Mouse (Mus musculus) kidney, adult 9 months (tissue): ENCODE data around the gene Ptprg.
"Not testable (repeated sequence)": the region's sequence is repeated elsewhere in the genome, so short reads cannot be mapped to it uniquely, and the experiment has no call there.

Experiments used
- DNase-seq: peaks from one replicate; pipeline ENCODE4 v3.0.0; 2022

Gene Ptprg

DNA sequence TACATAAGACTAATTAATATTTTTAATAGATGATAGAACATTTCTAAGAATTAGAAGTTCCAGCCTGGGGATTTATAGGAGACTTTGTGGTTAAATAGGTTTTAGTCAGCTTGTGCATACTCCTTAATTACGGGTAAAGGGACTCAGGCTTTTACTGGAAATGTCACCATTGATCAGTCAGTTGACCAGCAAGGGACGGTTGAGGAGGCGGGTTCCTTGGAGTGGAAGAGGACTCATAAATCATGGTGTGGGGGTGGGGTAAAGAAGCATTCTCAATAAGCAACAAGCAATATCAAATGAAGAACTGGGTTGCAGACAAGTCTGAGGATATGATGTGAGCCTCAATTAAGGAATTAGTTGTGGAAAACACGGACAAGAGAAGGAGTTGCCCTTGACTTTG is 438.8 kb downstream of the Ptprg start:
- no peak for DNase-seq

DNA sequence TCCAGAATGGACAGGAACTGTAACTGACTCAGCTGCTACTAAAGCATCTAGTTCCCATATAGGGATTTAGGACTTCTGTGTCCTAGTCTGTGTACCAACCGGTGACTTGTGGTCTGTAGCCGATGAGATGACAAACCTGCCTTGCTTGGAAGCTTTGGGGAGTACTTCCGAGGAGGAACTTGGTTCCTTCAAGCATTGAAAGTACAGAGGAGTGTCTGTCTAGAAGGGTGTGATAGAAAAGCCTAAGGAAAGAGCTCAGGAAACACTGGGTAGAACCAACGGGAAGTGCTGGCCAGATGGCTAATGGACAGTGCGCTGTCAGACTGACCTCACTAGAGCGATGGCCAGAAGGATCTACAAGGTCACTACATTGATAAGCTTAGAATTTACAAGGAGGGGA is 439.2 kb downstream of the Ptprg start:
- no peak for DNase-seq

DNA sequence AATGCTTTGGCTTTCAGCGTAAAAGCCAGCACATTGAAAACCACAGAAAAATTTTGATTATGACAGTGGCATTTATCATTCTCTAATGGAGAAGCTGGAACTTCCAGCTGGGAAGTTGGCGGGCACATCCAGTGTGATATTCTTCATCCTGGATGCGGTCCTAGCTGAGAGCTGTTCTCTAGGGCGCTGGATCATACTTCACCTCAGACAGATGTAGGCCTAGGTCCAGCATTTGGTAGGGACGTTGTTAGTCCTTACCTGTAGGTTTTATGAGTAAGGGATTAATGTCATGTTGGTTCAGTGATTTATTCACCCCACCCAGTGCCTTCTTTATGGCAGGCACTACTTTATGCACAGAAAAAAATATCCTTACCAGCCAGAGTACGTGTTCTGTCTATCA is 444.2 kb downstream of the Ptprg start:
- DNase-seq, result no peak

DNA sequence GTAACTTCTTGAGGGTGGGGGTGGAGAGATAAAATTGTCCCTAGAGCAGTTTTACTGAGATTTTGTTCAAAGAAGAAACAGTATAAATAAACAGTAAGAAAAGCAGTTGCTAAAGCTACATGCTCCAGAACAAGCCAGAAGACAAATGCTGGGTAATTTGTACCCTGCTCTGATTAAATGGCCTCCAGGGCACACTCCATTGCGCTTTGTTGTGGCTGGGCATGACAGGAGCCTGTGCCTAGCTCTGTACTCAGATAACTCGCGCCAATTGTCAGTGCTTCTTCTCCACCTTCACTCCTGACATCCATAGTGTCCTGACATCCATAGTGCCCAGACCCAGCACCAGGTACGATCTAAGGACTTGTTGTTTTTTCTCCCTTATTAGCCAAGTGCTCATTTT is 445.1 kb downstream of the Ptprg start:
- DNase-seq, result no peak

DNA sequence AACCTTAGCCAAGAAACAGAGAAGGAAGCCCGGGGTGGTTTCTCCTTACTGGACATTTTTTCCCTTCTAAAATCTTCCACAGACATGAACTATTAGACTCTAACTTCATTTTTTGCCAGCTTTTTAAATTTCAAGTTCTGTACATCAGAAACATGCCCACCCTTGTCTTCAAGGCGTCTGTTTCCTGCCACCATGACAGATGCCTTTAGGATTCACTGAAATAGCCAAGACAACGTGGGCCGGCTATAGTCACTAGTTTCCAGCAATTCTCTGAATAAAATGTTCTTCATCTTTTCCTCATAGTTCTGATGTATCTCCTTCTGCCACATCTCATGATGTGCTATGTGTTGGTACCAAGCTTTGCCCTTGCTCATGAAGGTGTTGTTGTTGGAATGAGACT is 450.7 kb downstream of the Ptprg start:
- DNase-seq, result no peak

DNA sequence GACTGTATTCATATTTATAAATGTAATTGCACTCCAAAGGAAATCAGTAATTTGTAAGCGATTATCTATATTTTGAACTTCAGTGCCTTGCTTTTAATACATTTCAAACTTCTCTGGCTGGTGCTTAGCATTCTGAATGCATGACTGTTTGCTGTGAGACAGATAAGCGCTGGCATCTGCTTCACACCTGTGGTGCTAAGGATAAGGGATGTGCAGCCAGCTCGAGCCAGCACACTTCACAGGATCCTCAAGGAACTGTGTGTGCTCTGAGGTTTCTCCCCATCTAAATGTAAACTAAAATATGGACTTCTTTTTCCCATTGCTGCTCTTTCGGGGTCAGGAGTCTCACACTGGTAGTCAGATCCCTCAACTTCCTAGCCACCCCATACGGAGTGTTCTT is 458.4 kb downstream of the Ptprg start:
- DNase-seq, result no peak

DNA sequence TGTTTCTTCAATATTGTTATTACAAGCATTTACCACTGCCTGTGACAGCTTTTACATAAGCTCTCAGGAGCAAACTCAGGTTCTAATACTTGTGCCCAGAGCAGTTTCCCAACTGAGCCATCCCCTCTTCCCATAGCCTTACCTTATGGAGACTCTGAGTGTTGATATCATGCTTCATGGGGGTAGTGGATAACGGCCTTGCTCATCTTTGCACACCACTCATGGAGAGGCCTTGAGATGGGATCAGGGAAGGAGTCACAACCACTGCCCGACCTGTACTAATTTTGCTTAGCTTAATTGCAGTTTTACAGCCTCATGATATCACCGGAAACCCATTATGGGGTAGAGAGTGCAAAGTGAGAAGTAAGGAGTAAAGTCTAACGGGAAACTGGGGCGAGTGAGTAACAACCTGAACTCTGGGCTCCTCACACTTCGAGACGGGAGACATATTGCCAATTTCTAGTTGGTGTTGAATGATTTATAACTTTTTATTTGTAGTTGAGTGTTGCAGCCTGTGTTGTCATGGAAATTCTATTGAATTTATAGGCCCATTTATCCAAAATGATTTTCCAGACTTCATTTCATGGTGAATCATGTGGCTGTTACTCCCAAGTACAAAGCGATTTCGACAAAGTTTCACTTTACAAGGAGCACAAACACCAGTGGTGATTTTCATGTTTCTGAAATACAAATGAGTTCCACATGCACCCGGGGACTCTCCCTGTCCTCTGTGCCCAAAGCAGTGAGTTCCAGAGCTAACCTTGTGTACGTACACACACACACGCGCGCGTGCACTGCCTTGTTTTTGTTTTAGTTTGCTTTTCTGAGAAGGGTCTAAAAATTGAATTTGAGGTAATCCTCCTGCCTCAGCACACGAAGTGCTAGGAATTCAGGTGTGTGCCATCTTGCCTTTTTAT is 472.7 kb downstream of the Ptprg start:
- DNase-seq, result no peak

DNA sequence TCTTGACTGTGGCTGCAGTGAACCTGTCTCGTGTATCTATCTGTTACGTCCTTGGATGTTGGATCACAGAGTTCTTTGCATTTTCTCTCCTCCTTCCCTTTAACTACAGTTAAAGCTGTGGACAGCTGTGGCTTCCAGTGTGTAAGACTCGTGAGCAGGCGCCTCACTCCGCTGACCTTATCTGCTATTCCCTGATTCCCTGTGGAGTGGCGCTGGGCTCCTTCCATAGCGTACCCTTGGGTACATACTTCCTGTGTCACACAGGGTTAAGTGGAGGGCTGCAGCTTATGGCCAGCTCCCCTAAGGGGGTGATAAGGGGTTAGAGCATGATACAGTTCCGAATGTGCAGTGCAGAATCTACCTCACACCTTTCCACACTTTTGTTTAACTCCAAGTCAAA is 473.9 kb downstream of the Ptprg start:
- DNase-seq, result no peak

DNA sequence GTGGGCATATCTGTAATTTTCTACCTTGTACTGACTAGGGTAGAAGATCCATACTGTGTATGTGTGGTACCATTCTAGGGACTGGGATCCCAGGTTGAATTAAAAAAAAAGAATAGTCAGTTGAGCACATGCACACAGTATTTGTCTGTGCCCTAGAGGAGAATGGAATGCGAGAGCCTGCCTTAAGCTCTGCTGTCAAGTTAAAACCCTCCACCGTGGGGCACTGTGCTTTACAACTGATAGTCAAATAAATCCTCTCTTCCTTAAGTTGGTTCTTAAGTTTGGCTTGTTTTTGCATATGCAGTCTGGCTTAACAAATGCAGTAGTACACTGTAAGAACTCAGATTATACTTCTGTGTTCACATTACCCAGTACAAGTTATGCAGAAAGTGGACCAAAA is 476.6 kb downstream of the Ptprg start:
- peak; percentile 30 for DNase-seq

DNA sequence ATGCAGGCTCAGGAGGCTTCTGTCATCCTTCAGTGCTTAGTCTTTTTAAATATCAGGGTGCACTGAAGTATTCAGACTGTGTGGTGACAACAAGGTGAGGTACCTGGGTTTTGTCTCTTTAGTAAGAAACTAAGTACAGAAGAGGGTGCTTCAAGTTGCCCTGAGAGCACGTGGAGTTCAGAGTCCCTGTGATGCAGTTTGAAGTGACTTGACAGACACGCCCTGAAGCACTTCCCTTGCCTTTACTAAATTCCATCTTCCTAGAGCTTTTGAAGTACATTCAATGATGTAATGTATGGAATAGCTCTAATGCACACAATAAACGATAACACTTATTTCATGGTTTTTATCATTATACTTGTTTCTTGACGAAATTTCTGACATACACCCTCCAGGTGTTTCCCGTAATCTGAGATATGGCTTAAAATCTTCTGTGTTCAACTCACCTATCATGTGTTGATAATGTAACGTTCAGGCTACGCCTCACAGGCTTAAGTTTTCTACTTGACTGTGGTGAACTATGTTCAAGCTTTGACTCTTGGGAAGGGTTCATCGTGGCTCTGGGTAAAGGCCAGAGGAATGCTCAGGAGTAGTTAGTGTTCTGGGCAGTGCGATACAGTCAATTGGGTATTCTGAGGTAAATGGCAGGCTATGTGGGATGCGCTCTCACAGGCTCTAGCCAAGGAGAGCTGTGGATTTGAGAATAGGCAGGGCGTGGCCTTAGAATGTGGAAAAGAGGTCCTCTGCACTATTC is 483.4 kb downstream of the Ptprg start:
- DNase-seq, result no peak

DNA sequence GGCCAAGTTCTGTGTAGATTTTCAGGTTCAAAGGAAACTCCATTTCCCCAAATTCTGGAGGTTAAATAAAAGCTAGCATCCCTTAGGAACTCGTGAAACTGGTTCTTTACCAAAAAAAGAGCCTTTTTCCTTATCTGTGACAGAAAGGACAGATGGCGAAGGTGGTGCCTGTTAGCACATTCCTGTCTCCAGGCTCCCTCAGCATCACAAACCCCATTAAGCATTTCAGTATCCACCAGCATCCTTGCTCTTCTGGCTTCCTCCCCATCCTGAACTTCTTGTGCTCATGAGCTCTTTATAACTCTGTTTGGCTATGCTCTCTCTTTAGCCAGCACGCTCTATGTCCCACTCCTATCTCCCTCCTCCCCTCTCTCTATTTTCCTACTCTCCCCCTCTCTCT is 486.4 kb downstream of the Ptprg start:
- DNase-seq, result no peak

DNA sequence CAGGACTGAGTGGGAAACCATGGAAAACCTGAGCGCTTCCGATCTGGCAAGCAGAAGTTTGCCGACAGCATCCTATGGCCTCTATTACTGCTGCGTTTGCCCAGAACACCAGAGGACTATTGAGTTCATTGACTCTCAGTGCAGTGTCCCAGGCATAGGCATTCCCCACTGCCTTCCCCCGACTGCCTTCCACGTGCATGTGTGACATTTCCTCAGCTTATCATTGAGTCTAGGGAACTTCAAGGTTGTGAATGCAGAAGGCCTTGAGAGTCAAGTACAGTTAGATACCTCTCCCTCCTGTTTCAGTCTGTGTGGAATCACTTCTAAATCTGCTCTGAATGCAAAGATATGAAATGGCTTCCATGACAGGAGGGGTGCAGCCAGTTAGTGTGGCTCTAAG is 488.2 kb downstream of the Ptprg start:
- no peak for DNase-seq

DNA sequence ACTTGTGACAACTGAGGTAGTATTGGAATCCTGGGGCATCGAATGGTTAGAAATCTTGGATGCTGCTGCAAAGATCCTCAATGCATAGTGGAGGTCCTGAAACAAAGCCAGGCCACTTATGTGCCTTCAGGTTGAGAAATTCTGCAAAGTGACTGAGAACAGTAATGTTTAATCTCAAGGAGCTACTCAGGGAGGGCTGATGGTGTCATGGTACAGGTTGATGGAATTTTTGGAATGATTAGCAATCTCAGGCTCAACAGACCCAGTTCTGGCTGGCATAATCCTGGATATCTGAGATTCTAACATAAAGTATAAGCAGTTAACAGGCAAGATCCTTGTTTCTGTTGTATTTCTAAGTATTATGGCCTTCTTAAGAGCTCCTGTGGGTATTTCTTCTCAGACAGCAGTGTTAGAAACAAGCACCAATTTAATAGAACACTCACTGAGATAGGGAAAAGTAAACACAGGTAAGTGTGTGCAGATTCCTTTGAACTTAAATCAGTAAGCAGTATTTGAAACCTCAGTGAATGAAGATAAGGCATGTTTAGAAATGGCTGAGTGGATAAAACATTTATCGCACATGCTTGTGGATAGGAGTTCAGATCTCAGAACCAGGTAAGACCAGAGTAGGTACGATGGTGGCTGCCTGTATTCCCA is 493.0 kb downstream of the Ptprg start:
- no peak for DNase-seq

DNA sequence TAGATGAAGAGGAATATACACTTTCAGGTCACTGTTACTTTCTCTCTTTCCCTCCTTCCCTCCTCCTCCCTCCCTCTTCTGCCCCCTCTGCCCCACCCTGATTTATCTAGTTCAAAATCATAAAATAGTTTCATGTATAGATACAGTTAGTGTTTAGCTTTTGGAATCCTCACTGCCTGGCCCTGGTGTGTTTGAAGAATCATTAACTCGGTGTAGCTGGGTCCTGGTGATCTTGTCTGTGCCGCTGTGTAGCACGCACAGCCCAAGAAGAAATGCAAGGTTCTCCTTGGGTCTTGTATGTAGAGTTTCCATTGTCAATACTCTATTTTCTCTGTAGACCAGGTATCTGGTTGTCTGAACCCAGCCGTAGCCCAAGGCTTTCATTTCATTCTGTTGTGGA is 494.3 kb downstream of the Ptprg start:
- DNase-seq, result peak; percentile 48

DNA sequence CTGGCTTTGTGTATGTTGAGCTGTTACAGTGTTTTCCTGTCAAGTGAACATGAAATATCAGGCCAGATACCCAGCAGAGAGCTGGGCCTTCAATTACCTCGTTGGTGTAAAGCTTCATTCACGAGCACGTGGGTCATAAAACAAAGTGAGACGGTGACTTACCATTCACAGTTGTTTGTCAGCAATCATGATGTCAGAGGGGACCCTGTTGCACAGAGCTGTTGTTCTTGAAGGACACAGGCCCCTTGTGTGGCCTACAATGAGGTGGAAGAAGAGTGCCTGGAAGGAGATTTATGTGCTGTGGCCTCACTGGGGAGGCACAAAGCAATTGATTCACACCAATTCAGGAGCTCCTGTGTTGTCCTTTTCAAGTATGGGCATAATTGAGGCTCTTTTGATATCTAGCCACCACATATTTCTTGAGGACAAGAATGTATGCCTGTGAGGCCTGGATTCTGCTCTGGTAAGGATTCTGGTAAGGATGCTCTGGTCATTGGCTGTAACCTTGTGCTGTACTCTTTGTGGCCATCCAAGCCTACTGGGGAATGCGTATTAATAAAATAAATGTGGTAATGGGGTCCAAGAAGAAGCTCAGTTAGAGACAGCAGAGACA is 503.7 kb downstream of the Ptprg start:
- no peak for DNase-seq

DNA sequence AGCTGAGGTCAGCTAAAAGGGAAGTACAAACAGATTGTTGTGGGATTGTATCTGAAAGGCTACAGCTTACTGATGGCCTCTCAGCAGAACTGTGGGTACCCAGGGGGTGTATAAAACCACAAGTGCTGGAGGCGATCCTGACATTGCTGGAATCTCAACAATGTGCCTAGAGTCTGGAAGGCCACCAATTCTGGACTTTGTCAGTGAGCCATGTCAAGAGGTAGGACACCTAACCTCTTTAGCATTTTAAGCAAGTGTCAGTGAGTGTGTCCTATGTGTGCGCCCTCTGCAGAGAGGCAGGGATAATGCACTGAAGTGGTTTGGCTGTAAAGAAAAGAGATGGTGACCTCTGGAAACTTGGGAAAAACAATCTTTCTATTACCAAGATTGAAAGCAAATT is 504.5 kb downstream of the Ptprg start:
- DNase-seq, result peak; percentile 33

DNA sequence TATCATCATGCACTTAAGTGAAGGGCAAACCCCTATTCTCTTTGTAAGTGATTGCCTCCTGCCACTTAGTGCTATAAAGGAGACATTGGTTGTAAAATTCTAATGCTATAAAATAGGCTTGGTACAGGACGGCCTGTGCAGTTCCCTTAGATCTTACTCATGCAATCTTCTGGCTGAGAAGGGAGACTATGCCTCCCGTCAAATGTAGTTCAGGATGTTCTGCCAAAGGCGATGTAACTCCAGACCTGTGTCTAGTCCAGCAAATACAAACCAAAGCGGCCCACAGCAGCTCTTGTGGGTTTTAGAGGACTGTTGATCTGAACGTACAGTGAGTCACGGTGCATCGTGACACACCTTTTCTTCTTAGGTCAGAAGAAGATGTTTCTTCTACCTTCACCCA is 505.8 kb downstream of the Ptprg start:
- no peak for DNase-seq

DNA sequence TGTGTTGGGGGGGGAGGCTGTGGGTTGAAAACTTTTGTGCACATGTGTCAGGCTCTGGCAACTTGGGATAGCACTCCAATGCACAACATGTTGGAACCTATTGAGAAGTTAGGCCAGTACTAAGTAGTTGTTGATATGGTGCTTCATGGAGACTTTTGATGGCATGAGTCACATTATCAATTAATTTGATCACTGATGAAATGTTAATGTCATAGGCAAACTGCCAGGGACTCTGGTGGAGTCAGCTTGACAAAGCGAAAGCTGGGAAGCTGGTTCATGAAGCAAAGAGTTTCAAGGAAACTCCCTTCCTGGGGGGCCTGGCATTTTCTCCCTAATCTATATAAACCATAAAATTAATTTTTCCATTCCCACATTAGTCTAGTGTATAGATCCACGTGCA is 508.0 kb downstream of the Ptprg start:
- not testable (repeated sequence) for DNase-seq

DNA sequence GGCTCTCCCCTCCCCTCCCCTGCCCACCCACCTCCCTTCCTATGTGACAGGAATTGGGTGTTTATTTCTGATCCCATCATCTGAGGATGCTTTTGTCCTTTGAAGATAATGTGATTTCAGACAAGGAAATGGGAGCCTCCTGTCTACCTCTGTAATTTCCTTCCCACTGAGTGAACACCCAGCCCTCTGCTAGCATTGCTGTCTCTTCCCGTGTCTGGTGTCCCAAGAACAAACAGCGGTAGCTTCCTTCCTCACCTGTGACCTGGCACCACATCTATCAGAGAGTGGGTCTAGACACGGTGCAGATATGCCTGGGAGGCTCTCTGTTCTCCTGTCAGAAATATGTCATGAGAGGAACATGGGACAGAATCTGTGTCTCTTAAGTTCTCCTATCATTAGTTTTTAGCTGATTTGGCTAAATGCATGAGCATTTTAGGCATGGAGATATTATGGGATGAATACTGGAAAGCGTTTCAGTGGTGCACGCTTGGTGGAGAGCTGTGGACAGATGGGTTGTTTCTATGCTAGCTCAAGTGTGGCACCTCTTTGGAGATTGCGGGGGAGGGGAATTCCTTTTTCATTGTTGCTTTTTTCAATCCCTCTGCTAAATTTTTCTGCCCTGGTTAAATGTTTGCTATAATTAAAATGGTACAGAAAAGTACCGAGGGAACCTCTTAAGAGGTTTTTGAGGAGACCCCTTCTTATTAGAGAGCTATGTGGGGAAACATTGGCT is 509.5 kb downstream of the Ptprg start:
- DNase-seq, result peak; percentile 60

DNA sequence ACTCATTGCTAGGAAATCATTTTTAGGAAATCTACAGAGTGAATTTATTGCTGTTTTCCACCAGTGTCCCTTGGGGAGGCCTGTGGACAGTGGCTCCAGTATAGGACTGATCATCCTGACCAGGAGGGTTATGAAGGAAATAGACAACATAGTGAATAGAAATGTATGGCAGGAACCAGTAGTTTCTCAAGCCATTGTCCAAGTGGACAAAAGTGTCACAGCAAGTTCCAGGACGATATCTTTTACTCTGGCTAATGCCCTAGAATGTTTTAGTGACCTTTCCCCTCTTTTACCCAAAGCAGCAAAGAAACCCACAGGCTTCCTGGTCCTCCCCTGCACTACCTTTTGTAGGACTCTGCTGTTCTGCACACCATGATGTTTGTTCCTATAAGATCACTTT is 511.7 kb downstream of the Ptprg start:
- no peak for DNase-seq

DNA sequence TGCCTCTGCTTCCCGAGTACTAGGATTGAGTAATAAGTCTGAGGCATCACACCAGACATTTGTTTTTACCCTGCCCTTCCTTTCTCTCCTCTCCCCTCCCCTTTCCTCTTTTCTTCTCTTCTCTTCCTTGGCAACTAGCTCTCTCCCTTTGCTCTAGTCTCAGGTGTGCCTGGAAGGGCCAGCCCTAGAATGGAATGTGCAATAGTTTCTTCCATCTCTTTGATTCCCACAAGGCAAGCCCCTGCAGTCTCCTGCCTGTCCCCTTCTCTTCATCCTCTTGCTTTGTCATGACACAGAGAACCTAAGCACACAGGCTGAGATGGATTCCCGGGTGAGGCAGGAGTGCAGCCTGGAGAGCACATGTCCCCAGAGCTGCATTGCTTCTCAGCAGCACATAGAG is 512.4 kb downstream of the Ptprg start:
- DNase-seq, result no peak

DNA sequence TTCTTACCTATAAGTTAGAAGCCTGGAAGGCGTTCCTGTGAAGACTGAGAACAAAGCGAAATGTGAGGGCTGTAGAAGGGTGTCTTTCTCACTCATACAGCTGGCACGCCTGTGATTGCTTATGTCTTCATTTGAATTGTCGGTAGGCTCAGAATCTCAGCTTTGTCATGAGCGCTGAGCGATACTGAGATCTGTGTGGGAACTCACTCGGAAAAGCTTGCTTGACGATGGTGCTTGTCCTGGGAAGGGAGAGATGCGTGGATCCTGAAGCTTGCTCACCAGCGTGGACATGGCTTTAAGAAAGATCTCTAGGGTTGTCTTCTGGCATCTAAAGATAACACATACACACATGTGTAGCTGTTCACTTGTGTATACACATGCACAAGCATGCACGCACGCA is 516.4 kb downstream of the Ptprg start:
- DNase-seq, result no peak

DNA sequence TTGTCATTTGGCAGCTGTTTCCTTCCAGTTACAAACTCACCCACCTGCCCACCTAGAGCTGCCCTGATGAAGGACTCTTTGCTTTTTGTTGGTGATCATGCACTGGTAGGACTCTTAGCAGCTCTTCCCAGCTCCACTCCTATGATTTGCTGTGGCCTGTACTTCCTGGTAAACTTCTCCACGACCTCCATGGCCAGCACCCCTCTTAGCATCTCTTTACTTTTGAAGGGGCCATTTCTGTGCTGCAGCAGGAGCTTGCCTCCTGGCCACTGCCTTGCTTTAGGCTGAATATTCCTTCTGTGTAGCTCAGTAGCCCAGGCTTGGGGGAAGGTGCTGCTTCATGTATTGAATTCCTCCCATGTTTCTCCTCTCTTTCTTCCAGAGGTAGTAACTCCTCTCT is 517.0 kb downstream of the Ptprg start:
- DNase-seq, result no peak
